Mouse (Mus musculus) CD4-positive naive resting alpha-beta T cell, adult 57 days (primary cell): ENCODE results near the gene Dbx1. TPM values are rescaled to one million over a fixed set of nuclear protein-coding genes. Genes with fewer than 3 reads are reported as not detected.

ENCODE experiments used
- total RNA-seq: library from RNA; stranded (reverse); gene quantifications from one replicate; pipeline ENCODE4 v1.2.4, GENCODE M21; 2023

Dbx1 gene
- not detected for total RNA-seq

GRCm38 (mm10) chr7:49636491-49637115, at the start of gene Dbx1:
Gene Dbx1 (minus strand): TSS chr7:49636849.

Other genes with a start within 250 kb of the Dbx1 start
- gene Htatip2, start 122.3 kb upstream of the Dbx1 start, total RNA-seq: 13.3 TPM
- 71.0 TPM for gene Prmt3, start 141.5 kb upstream of the Dbx1 start, total RNA-seq